10 mouse cellular contexts compared by ENCODE assay signal in genomic region chr6:117105182-117105589, GRCm38 (mm10).
A peak's percentile ranks its signal among the peaks of the same experiment; 100 is the strongest.
DNase-seq lines count a peak whose midpoint lies in the region; ATAC-seq lines count a peak whose summit lies in the region.
"Had no signal": no experiment of that assay in that cellular context is flagged by ENCODE, and none has a peak within 500 bp of the region (broad histone marks: within the 10 kb centered on the region; RNA-seq: fewer than 3 reads in every experiment).

No protein-coding gene starts in this region.

- WGBS in embryonic facial prominence, embryonic 11.5 days, result 48% methylated on average over 6 of the region's 6 CpGs
- WGBS in embryonic facial prominence, embryonic 10.5 days, result 60% methylated on average over 6 of the region's 6 CpGs
- WGBS in neural tube, embryonic 14.5 days, result 40% methylated on average over 6 of the region's 6 CpGs
- WGBS in neural tube, embryonic 15.5 days, result 41% methylated on average over 6 of the region's 6 CpGs
- WGBS in limb, embryonic 13.5 days, result 24% methylated on average over 6 of the region's 6 CpGs

- H3K27me3 ChIP-seq in embryonic facial prominence, embryonic 11.5 days (ENCODE audit: control insufficient read depth, insufficient read depth, low read length), result no peaks in the 10 kb centered on the region
- H3K27me3 ChIP-seq in embryonic facial prominence, embryonic 10.5 days (replicated peaks; ENCODE audit: low read depth, poor library complexity, severe bottlenecking), result no peaks in the 10 kb centered on the region
- no peaks in the 10 kb centered on the region for H3K27me3 ChIP-seq in neural tube, embryonic 14.5 days (ENCODE audit: control insufficient read depth, insufficient read depth, low read length)
- H3K27me3 ChIP-seq in neural tube, embryonic 15.5 days (replicated peaks), result no peaks in the 10 kb centered on the region
- H3K27me3 ChIP-seq in limb, embryonic 13.5 days, result no peaks in the 10 kb centered on the region

- no peaks in the 10 kb centered on the region for H3K36me3 ChIP-seq in embryonic facial prominence, embryonic 11.5 days (replicated peaks; ENCODE audit: control insufficient read depth, insufficient read depth, low read depth, low read length)
- no peaks in the 10 kb centered on the region for H3K36me3 ChIP-seq in embryonic facial prominence, embryonic 10.5 days (replicated peaks)
- H3K36me3 ChIP-seq in neural tube, embryonic 14.5 days (ENCODE audit: control insufficient read depth, insufficient read depth, low read length), result no peaks in the 10 kb centered on the region
- no peaks in the 10 kb centered on the region for H3K36me3 ChIP-seq in neural tube, embryonic 15.5 days
- no peaks in the 10 kb centered on the region for H3K36me3 ChIP-seq in limb, embryonic 13.5 days

- H3K4me3 ChIP-seq in embryonic facial prominence, embryonic 11.5 days (ENCODE audit: low read depth, low read length), result no peak overlapping the region
- no peak overlapping the region for H3K4me3 ChIP-seq in embryonic facial prominence, embryonic 10.5 days
- H3K4me3 ChIP-seq in neural tube, embryonic 14.5 days (ENCODE audit: low read depth, low read length), result no peak overlapping the region
- H3K4me3 ChIP-seq in neural tube, embryonic 15.5 days (replicated peaks), result no peak overlapping the region
- H3K4me3 ChIP-seq in limb, embryonic 13.5 days, result no peak overlapping the region

- no peak overlapping the region for H3K27ac ChIP-seq in embryonic facial prominence, embryonic 11.5 days (replicated peaks; ENCODE audit: low read depth, low read length)
- no peak overlapping the region for H3K27ac ChIP-seq in embryonic facial prominence, embryonic 10.5 days (replicated peaks)
- H3K27ac ChIP-seq in neural tube, embryonic 14.5 days (ENCODE audit: low read depth, low read length), result no peak overlapping the region
- no peak overlapping the region for H3K27ac ChIP-seq in neural tube, embryonic 15.5 days (replicated peaks)
- peak overlapping the region; percentile 39; the same call in 1 of the 2 replicates for H3K27ac ChIP-seq in limb, embryonic 13.5 days
- H3K27ac ChIP-seq: macrophage had no signal

- no peaks in the 10 kb centered on the region for H3K4me1 ChIP-seq in embryonic facial prominence, embryonic 11.5 days (ENCODE audit: control insufficient read depth, insufficient read depth, low read length)
- peaks cover 22% of the 10 kb centered on the region for H3K4me1 ChIP-seq in embryonic facial prominence, embryonic 10.5 days
- H3K4me1 ChIP-seq in neural tube, embryonic 14.5 days (ENCODE audit: control insufficient read depth, insufficient read depth, low read length), result 0 out of 2 replicates have a peak, but pooled peaks cover 4% of the 10 kb centered on the region
- H3K4me1 ChIP-seq in neural tube, embryonic 15.5 days, result peaks cover 7% of the 10 kb centered on the region; the same call in 1 of the 2 replicates
- peaks cover 44% of the 10 kb centered on the region for H3K4me1 ChIP-seq in limb, embryonic 13.5 days

- DNase-seq in embryonic facial prominence, embryonic 11.5 days (ENCODE audit: low spot score), result peak; percentile 9
- no peak for DNase-seq in embryonic facial prominence, embryonic 10.5 days (ENCODE audit: low spot score)
- peak; percentile 4 to 9 for DNase-seq in urinary bladder, postnatal 36 days (ENCODE audit: low spot score in 2 of 2)
- DNase-seq in thymus, postnatal 10 days (ENCODE audit: low spot score in 2 of 2), result no peak
- DNase-seq in thymus, postnatal 36 days, result no peak
- DNase-seq: B cell, adult 2 months had no signal

- peak; percentile 73; the same call in 1 of the 2 replicates for ATAC-seq in embryonic facial prominence, embryonic 11.5 days (replicated peaks; ENCODE audit: insufficient number of reproducible peaks, low FRiP score, low TSS enrichment, low read depth)
- peak; percentile 81 for ATAC-seq in neural tube, embryonic 14.5 days (ENCODE audit: low read depth)
- ATAC-seq in neural tube, embryonic 15.5 days (ENCODE audit: low FRiP score), result no peak
- ATAC-seq in limb, embryonic 13.5 days (ENCODE audit: low FRiP score, low read depth), result peak; percentile 74

- no peaks in the 10 kb centered on the region for H3K9me3 ChIP-seq in embryonic facial prominence, embryonic 11.5 days (replicated peaks; ENCODE audit: control insufficient read depth, low read length)
- no peaks in the 10 kb centered on the region for H3K9me3 ChIP-seq in embryonic facial prominence, embryonic 10.5 days
- H3K9me3 ChIP-seq in neural tube, embryonic 14.5 days (ENCODE audit: control insufficient read depth, low read length), result no peaks in the 10 kb centered on the region
- H3K9me3 ChIP-seq in neural tube, embryonic 15.5 days (replicated peaks), result no peaks in the 10 kb centered on the region
- H3K9me3 ChIP-seq in limb, embryonic 13.5 days, result no peaks in the 10 kb centered on the region

- no peak overlapping the region for H3K4me2 ChIP-seq in embryonic facial prominence, embryonic 11.5 days (ENCODE audit: low read depth, low read length)
- H3K4me2 ChIP-seq in neural tube, embryonic 14.5 days (ENCODE audit: low read depth, low read length), result no peak overlapping the region
- H3K4me2 ChIP-seq in neural tube, embryonic 15.5 days, result no peak overlapping the region
- H3K4me2 ChIP-seq in limb, embryonic 13.5 days (replicated peaks), result no peak overlapping the region

- H3K9ac ChIP-seq in embryonic facial prominence, embryonic 11.5 days (replicated peaks; ENCODE audit: low read length), result no peak overlapping the region
- no peak overlapping the region for H3K9ac ChIP-seq in neural tube, embryonic 14.5 days (replicated peaks; ENCODE audit: low read depth, low read length)
- H3K9ac ChIP-seq in neural tube, embryonic 15.5 days (replicated peaks), result no peak overlapping the region
- H3K9ac ChIP-seq in limb, embryonic 13.5 days, result no peak overlapping the region

Comparison
In these comparisons a context has a peak if more than half of its experiments do, and no peak if none do; other contexts are left out.
1. DNase-seq: peak in embryonic facial prominence, embryonic 11.5 days (single experiment) and urinary bladder, postnatal 36 days (2 of 2); none in embryonic facial prominence, embryonic 10.5 days (single experiment), thymus, postnatal 10 days (0 of 2) and thymus, postnatal 36 days (0 of 2).